Mouse (Mus musculus): ENCODE results near the gene Lmln.

- no peak for TF ChIP-seq CTCF (IDR thresholded peaks at IDR 0.05; ENCODE audit: borderline replicate concordance, insufficient read depth, low read depth, low read length)
- no peak for TF ChIP-seq POLR2A (IDR thresholded peaks at IDR 0.05; ENCODE audit: borderline replicate concordance, insufficient read depth, low read length)
Measured at GRCm38 (mm10) chr16:33070928-33071327, 8.6 kb downstream of the Lmln start.

All from cerebellum, adult 2 months (tissue).